Mouse (Mus musculus): ENCODE data around the gene Ap3s2. TPM values are rescaled to one million over a fixed set of nuclear protein-coding genes. Genes with fewer than 3 reads are reported as not detected.

Ap3s2 gene
- total RNA-seq (2021) = 10 to 100 TPM; 38.4 to 42.4 TPM

DNA sequence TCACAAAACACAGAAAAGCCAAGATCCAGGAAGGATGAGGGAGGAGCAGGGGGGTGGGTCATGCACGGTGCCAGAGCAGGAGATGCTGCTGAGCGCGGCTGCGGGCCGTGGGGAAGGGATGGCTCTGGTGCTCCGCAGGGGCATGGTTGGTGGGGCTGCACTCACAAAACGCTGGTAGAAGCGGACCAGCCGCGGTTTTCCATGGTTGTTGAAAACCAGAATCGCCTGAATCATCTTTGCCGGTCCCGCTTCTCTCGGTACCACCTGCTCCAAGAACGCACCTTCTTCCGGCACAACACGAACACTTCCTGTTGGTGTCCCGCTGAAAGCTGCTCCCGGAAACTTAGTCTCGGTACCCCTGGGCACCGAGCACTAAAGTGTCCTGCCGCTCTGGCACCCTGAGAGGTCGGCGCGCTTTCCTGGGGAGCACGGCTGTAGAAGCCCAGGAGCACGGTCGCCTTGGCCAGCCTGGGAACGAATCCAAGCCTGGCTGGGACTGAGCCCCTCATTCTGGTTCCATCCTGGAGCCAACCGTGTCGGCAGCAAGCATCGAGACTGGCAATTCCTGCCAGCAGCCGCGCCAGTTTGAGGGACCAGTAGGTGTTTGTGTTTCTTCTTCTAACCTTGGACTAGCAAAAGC is at the start of gene Ap3s2:
TSS of gene Ap3s2 (minus strand) at position 306 of the 640 bp plus-strand sequence.
- intact Hi-C loops (cut with DNase I) = loop anchor here (5.0 kb wide), 1 partner anchor 107 kb away; no protein-coding TSS in a partner anchor
- peak; percentile 90 to 95 for DNase-seq (ENCODE audit: low spot score in 2 of 2)

DNA sequence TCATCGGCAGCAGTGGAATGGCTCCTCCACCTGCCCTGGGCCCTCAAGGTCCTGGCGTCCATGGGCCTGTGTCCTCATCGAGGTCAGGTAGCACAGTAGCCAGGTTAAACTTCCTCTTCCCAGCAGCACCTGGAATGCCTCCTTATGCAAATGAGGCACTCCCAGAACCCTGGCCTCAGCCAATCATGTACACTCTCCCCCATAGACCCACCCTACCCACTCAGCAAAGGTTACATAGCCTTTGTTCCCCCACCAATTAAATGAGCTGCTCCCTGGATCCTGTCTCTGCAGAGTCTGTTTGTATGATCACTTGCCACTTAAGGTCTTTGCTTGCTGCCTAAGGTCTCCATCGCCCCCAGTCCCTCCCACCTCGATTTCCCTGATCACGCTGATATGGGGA is 47.9 kb upstream of the Ap3s2 start:
- no peak for DNase-seq (ENCODE audit: low spot score in 2 of 2)
- intact Hi-C loops (cut with DNase I) = no loop called here

DNA sequence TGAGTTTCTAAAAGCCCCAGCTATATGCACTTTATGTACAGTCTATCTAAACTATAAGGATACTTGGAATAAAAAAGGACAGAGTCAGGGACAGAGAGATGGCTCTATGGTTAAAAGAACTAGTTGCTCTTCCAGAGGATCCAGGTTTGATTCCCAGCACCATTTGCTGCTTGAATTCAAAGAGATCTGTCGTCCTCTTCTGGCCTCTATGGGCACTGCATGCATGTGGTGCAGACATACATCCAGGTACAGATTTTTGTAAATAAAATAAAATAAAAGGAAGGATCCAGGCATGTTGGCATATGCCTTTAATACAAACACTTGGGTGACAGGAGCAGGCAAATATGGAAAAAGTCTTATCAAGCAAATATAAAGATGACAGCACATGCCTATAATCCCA is 41.2 kb upstream of the Ap3s2 start:
- intact Hi-C loops (cut with DNase I) = no loop called here
- no peak for DNase-seq (ENCODE audit: low spot score in 2 of 2)

DNA sequence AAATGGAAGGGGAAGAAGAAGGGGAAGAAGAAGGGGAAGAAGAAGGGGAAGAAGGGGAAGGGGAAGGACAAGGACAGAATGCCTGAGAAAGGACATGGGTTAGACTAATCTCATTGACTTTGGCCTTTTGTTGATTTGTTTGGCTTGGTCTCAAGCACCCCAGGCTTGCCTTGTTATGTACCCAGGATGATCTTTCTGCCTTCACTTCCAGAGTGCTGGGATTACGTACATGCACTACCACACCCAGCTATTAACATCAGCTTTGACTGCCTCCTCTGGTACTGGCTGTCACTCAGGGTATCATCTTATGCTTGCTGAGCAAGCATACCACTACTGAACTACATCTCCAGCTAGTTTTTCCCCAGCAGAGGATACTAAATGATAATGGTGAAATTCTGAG is 35.7 kb upstream of the Ap3s2 start:
- intact Hi-C loops (cut with DNase I) = no loop called here
- no peak for DNase-seq (ENCODE audit: low spot score in 2 of 2)

DNA sequence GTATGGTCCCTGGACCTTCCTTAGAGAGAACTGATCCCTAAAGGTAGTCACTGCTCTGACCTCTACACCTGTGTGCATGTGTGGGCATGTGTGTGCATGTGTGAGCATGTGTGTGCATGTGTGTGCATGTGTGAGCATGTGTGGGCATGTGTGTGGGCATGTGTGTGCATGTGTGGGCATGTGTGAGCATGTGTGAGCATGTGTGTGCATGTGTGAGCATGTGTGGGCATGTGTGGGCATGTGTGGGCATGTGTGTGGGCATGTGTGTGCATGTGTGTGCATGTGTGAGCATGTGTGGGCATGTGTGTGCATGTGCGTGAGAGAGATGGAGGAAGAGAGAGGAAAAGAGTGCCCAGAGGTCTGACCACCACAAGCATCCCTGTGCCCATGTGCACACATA is 34.4 kb upstream of the Ap3s2 start:
- intact Hi-C loops (cut with DNase I) = no loop called here
- no peak for DNase-seq (ENCODE audit: low spot score in 2 of 2)

DNA sequence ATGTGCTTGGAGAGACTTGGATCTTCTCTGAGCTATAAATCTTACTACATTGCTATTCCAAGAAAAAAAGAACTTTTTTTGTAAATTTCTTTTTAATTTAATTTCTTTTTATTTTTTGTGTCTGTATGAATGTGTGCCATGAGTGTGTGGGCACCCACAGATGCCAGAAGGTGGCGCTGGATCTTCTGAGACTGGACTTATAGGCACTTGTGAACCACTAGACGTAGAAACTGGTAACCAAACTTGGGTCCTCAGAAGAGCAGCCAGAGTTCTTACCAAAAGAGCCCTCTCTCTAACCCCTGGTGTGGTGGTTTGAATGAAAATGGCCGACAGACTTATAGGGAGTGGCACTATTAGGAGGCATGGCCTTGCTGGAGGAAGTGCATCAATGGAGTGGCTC is 30.6 kb upstream of the Ap3s2 start:
- intact Hi-C loops (cut with DNase I) = no loop called here
- no peak for DNase-seq (ENCODE audit: low spot score in 2 of 2)

DNA sequence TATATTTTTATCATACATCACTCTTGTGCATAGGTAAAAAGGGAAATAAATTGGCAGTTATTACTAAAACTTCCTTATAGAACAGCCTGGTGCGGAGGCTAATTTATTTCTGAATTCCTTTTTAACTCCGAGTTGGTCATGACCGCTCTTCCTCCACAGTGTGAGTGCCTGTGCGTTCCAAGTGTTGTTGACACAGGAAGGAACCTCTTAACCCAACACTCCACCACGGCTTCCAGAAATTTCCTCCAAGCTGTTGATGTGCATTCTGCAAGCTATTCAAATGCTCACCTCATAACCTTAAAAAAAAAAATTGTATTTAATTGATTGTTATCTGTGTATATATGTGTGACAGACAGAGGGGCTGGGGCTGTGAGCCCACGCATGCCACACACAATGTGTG is 29.8 kb upstream of the Ap3s2 start:
- no peak for DNase-seq (ENCODE audit: low spot score in 2 of 2)
- intact Hi-C loops (cut with DNase I) = no loop called here

DNA sequence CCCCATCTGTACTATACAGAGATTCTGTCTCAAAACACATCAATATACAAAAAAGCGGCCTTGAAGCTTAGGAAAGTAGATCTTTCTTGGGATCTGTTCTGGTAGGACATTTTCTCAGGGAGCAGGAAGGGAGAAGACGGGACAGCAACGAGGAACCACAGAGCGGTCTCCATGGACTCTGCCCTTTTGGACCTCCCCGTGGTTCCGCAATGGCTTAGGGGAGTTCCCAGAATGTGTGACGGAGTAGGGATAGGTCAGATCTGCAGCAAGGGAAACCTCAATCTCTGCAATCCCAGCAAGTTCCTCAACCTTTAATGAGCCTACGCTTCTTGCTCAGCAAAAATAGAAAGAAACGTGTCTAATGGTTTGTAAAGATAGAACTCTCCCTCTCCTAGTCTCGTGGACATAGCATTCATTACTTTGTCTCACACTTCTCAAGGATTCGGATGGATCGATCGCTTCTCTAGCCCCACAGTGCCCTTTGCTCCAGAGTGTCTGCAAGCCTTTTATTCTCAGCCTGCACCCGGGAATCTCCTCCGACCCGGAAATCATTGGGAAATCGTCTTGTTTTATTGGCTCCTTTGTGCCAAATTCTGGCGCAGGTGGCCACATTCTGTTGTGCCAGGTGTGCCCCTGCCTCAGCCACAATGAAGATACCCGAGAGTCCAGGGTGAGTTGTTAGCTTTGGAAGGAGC is 15.2 kb upstream of the Ap3s2 start:
- DNase-seq (ENCODE audit: low spot score in 2 of 2) = peak; percentile 9 to 19
- intact Hi-C loops (cut with DNase I) = loop anchor here (5.0 to 10.0 kb wide), 2 partner anchors 92 to 149 kb away; no protein-coding TSS in a partner anchor

DNA sequence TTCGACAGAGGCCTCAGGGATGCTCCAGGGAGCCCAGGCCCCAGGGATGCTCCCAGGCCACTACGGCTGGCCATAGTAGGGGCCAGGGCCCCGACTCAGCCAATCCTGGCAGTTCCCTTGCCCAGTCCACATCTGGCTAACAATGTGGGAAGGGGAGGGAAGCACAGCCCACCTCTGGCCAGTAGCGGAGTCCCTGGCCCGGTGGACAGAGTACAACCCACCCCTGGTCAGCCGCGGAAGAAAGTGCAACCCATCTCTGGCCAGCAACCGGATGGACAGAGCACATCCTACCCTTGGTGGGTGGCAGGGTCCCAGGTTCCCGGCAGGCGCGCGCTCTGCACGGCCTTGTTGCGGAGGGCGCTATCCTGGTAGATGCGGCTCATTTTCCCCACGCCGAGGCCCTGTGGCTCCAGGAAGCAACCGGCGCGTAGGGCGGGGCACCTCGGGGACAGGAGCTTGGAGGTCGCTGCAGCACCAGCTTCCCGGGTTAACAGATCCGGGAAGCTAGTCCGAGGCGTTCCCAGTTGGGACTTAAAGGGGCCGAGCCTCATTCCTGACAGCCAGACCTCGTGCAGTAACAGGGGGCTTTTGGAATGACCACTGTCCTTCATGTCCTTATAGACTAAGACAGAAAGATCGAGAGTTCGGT is 14.5 kb upstream of the Ap3s2 start, which contains the start of gene Arpin:
TSS of gene Arpin (minus strand) at position 498 of the 649 bp plus-strand sequence.
- DNase-seq (ENCODE audit: low spot score in 2 of 2) = peak; percentile 41 to 58
- intact Hi-C loops (cut with DNase I) = loop anchor here (5.0 to 10.0 kb wide), 2 partner anchors 92 to 150 kb away; no protein-coding TSS in a partner anchor

DNA sequence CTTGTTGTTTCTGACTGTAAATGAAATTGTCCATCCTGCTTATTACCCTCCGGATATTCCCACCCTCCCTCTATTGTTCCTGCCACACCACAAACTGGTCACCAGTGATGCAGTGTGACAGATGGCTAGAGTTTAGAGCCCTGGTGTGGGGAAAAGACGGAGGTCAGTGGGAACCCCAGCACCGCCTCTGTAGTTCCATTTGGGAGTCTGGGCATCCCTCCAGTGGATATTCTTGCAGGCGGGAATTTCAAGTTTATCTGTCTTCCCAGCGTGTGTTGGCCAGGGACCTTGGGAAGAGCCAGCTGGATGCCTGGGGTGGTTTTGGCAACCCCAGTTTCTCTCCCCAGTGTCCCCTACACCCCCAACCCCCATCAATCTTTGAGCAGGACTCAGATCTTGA is 14.0 kb upstream of the Ap3s2 start:
- intact Hi-C loops (cut with DNase I) = loop anchor here (10.0 kb wide), 1 partner anchor 150 kb away; no protein-coding TSS in a partner anchor

DNA sequence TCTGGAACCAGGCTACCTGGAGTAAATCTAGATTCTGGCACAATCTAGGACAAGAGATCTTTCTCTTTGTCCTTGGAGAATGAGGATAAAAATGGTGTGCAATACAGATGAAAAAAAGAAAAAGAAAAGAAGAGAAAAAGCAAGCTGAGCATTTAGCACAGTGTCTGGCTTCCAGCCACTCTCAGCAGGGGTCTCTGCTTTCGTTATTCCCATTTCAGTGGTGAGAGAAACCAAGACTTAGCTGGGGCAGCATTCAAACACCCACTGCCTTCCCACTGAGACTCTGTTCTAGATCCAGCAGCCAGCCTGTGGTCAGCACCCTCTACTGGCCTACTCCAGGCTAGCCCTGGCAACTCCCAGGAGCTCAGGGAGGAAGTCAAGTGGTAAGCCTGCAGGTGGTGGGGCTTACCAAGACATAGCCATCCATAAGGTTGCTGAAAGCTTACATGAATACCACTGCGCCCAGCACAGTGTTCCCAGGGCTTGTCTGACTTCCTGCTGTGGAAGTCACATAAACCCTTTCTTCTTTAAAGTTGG is 8.1 kb upstream of the Ap3s2 start:
- no peak for DNase-seq (ENCODE audit: low spot score in 2 of 2)
- intact Hi-C loops (cut with DNase I) = no loop called here

More for the DNA sequence above, 14.0 kb upstream of the Ap3s2 start:
- DNase-seq (ENCODE audit: low spot score in 2 of 2) = peak in 1 of 2 experiments; percentile 29

DNA sequence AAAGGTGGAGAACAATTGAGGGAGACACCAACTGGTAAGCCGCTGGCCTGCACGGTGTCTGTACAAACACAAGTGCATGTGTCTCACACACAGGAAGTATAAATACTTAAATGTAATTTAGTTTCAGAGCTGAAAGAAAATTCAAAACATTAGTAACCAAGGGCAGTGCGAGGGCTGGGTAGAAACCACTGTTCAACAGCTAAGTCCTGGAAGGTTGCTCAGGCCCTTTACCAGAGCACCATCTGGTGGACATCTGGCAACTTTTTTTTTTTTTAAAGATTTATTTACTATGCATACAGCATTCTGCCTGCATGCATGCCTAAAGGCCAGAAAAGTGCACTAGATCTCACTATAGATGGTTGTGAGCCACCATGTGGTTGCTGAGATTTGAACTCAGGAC is 5.9 kb downstream of the Ap3s2 start:
- DNase-seq (ENCODE audit: low spot score in 2 of 2) = peak; percentile 17 to 25
- intact Hi-C loops (cut with DNase I) = loop anchor here (1.0 kb wide), 1 partner anchor 115 kb away; no protein-coding TSS in a partner anchor

DNA sequence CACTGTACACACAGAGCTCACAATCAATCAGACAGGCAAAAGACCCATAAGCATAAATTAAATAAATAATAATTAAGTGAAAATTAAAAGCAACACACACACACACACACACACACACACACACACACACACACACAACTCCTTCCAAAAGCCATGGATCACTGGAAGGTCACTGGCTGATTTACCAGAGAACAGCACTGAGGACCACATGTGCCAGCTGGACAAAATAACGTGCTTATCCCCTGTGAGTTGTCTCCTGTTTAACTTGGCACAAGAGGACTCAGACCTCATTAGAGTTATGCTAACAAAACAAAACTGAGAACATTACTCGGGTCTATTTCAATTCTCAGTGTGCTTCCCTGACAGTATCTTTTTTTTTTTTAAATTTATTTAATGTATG is 13.1 kb downstream of the Ap3s2 start:
- intact Hi-C loops (cut with DNase I) = no loop called here
- DNase-seq (ENCODE audit: low spot score in 2 of 2) = no peak

DNA sequence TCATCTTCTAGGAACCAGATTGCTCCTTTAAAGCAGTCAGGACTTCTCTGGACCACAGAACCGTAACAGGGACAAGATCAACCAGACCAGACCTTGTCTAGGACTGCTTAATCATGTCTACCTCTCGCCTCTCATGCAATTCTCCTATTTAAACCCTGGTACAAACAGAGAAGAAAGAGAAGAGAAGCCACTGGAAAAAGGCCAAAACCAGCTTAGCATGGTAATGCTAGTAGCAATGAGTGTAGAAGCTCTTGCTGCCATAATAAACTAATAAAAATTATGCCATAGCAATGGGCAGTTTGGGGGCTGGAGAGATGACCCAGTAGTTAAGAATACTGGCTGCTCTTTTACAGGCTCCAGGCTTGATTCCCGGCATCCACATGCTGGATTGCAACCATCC is 13.5 kb downstream of the Ap3s2 start:
- intact Hi-C loops (cut with DNase I) = no loop called here
- DNase-seq (ENCODE audit: low spot score in 2 of 2) = no peak

DNA sequence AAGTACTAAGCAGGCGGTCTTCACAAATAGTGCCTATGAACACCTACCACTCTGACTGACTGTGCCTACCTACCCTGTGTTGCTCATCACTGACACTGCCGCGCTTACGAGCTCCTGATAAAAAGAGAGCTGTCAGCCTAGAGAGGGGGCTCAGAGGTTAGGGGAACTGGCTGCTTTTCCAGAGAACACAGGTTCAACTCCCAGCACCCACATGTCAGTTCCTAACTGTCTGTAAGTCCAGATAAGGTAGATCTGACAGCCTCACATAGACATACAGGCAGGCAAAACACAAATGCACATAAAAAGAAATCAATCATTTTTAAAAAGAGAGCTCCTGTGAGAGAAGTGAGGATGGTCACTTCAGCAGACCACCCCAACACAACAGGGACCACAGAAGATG is 15.3 kb downstream of the Ap3s2 start:
- intact Hi-C loops (cut with DNase I) = no loop called here
- DNase-seq (ENCODE audit: low spot score in 2 of 2) = no peak

DNA sequence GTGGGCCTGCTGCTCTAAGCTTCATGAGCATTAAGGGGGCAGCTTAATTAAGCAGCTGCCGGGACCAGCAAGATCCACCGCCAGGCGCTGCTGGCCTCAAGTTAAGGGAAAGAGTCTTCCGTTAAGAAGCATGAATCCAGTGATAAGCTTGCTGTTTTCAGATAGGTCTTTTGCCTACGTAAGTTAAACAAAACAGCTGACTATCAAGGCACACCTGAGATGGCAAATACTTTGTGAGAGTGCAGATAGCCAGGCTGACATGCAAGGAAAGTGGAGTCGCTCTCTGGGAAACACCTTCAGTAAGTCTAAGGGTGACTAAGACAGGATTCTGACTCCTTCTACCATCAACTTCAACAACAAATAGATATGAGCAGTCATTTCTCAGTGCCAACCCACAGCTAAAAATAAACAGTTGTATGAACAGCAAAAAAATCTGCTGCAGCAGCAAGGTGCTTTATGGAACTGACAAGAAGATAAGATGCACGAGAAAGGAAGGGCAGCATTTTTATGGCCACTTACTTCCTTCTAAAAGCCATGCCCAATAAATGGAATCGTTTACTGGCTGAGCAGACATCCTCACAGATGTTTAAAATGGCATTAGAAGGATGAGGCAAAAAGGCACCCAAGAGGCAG is 17.2 kb downstream of the Ap3s2 start:
- DNase-seq (ENCODE audit: low spot score in 2 of 2) = no peak
- intact Hi-C loops (cut with DNase I) = no loop called here

DNA sequence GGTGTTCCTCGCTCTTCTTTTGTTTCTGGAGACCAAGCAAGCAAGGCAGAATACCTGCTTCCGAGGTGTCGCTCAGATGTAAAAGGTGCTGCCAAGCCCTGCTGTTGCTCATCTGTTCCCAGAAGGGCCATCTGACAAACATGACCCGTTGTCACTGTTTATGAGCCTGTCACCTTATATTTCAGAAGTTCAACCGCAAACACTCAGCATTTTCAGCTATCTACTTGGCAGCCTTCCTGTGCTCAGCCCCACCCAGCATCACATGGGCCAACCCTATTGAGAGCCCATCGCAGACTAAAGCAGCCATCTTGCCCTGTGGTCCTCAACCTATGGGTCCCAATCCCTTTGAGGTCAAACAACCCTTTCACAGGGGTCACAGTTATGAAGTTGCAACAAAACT is 19.7 kb downstream of the Ap3s2 start:
- intact Hi-C loops (cut with DNase I) = no loop called here
- DNase-seq (ENCODE audit: low spot score in 2 of 2) = no peak

DNA sequence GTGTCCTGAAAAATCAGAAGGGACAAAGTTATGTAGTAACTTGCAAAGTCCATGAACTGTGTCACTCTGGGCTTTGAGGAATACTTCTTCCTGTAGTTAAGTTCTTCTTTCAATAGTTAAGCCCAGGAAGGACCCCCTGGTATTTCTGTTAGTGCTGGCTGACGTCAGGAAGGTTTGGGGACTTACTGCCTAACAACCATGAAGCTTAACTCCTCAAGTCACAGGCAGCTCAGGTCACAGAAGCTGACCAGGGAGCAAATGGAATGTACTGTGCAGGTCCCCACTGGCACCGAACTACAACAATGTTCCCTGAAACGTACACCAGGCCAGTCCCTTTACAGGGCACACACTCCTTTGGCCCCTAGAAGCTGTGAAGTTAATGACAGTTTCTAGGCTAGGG is 25.2 kb downstream of the Ap3s2 start:
- intact Hi-C loops (cut with DNase I) = no loop called here

DNA sequence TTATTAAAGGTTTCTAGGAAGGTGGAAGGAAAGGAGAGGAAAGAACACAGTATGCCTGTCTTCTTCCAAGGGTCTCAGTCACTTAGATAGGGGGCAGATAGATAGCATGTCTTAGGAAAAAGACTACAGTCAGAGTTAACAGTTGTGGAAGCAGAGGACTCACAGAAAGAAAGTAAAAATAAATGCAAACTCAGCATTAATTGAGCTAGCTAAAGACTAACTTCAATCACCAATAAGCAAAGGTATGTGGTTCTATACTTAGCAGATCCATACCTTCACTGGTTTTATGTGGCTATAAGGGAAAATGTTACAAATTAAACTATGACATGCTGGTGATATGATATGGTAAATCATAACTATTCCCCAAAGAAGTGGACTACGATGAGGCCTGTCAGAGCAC is 25.7 kb downstream of the Ap3s2 start:
- no peak for DNase-seq (ENCODE audit: low spot score in 2 of 2)
- intact Hi-C loops (cut with DNase I) = no loop called here

More for the DNA sequence above, 25.2 kb downstream of the Ap3s2 start:
- no peak for DNase-seq (ENCODE audit: low spot score in 2 of 2)
